Mouse (Mus musculus) heart, embryonic 14.5 days (tissue): ENCODE measurements around the gene Rgs5. TPM values are rescaled to one million over a fixed set of nuclear protein-coding genes. Genes with fewer than 3 reads are reported as not detected.

Source experiments
- ATAC-seq: fragments of 200-750 bp; cut with Nextera tagmentation; 2 replicates; pipeline ENCODE4 v1.8.0; 2017; ENCODE audit warnings: low read depth, moderate TSS enrichment; ENCODE audit not compliant: insufficient number of reproducible peaks, insufficient read depth, low FRiP score
- H3K27ac ChIP-seq, 2 experiments: fragments of 200-500 bp in 1 of 2; fragments of 300-500 bp in 1 of 2; sonication (generic) in 1 of 2; replicated peaks in 1 of 2; 2 replicates each; pipeline ENCODE4 v1.5.1; 2012 to 2014; ENCODE audit warnings: low read depth in 2 of 2, low read length in 2 of 2, control low read depth in 1 of 2, mild to moderate bottlenecking in 1 of 2, mixed read lengths in 1 of 2; ENCODE audit not compliant: control insufficient read depth in 1 of 2, insufficient read depth in 1 of 2
- H3K27me3 ChIP-seq: fragments of 300-500 bp; sonication (generic); 2 replicates; pipeline ENCODE4 v1.6.1; 2014; ENCODE audit warnings: mild to moderate bottlenecking, low read length, control low read depth; ENCODE audit not compliant: control insufficient read depth, insufficient read depth
- H3K36me3 ChIP-seq: fragments of 300-500 bp; sonication (generic); 2 replicates; pipeline ENCODE4 v1.6.1; 2014; ENCODE audit warnings: mild to moderate bottlenecking, control low read depth, low read length, mixed read lengths; ENCODE audit not compliant: control insufficient read depth, insufficient read depth
- H3K4me1 ChIP-seq, 2 experiments: fragments of 200-500 bp in 1 of 2; fragments of 300-500 bp in 1 of 2; sonication (generic) in 1 of 2; 2 replicates each; pipeline ENCODE4 v1.6.1; 2012 to 2014; ENCODE audit warnings: low read length in 2 of 2, control low read depth in 1 of 2, mixed read lengths in 1 of 2; ENCODE audit not compliant: control insufficient read depth in 2 of 2, insufficient read depth in 2 of 2
- H3K4me2 ChIP-seq: fragments of 300-500 bp; sonication (generic); 2 replicates; pipeline ENCODE4 v1.6.1; 2014; ENCODE audit warnings: mild to moderate bottlenecking, low read length
- H3K4me3 ChIP-seq, 2 experiments: fragments of 200-500 bp in 1 of 2; fragments of 300-500 bp in 1 of 2; sonication (generic) in 1 of 2; 2 replicates each; pipeline ENCODE4 v1.5.1; 2012 to 2014; ENCODE audit warnings: low read length in 2 of 2, mild to moderate bottlenecking in 2 of 2, control low read depth in 1 of 2, low read depth in 1 of 2, moderate library complexity in 1 of 2; ENCODE audit not compliant: control insufficient read depth in 1 of 2, insufficient read depth in 1 of 2
- H3K9ac ChIP-seq: fragments of 300-500 bp; sonication (generic); 2 replicates; pipeline ENCODE4 v1.6.1; 2014; ENCODE audit warnings: mild to moderate bottlenecking, low read length
- H3K9me3 ChIP-seq: fragments of 300-500 bp; sonication (generic); 2 replicates; pipeline ENCODE4 v1.6.1; 2016; ENCODE audit warnings: low read length, control low read depth; ENCODE audit not compliant: control insufficient read depth
- WGBS: fragments of 180-500 bp; shearing (Covaris S2); extraction: QIAGEN DNeasy Blood & Tissue Kit; methylation state at CpG from one replicate; pipeline ENCODE4 v1.1.7; 2014; 5-methylcytosine and 5-hydroxymethylcytosine counted together
- polyA plus RNA-seq: library from polyadenylated mRNA; unstranded; fragments of >200 nt; fragmentation: Nextera tagmentation; extraction: Ambion mirVana; gene quantifications from 2 replicates; pipeline ENCODE4 v1.2.1, GENCODE M21; 2014

The Rgs5 gene
- polyA plus RNA-seq, 1 experiment from 2014 or later: 9.1 TPM

DNA sequence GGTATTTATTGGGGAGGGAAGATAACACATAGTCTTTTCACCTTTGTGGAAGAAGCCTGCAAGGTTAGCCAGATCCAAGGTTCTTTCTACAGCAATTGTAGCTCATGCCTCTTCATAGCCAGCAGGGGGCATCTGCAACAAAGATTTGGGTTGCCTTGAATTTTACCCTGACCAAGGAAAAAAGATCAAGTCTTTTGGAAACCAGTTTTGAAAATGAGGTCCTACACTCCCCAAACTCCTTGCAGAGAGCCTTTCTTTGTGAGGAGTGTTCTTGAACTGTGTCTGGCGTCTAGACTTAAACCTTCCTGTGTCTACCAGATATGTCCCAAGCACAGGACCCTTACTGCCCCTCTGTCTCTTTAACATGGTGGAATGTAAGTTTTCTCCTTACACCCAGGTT is 15.4 kb downstream of the Rgs5 start:
- Histone ChIP-seq H3K4me2 (no peak overlapping the region), H3K4me1 (no peaks in the 10 kb centered on the region), H3K36me3 (no peaks in the 10 kb centered on the region), H3K4me3 (no peak overlapping the region), H3K27me3 (no peaks in the 10 kb centered on the region), H3K9me3 (no peaks in the 10 kb centered on the region), H3K9ac (no peak overlapping the region), H3K27ac (no peak overlapping the region)
- 56% methylated on average over 1 of the region's 1 CpGs for WGBS
- ATAC-seq: no peak

GRCm38 (mm10) chr1:169671801-169672200 is 16.5 kb downstream of the Rgs5 start:
- H3K9ac ChIP-seq: no peak overlapping the region
- 74% methylated on average over 2 of the region's 2 CpGs for WGBS

DNA sequence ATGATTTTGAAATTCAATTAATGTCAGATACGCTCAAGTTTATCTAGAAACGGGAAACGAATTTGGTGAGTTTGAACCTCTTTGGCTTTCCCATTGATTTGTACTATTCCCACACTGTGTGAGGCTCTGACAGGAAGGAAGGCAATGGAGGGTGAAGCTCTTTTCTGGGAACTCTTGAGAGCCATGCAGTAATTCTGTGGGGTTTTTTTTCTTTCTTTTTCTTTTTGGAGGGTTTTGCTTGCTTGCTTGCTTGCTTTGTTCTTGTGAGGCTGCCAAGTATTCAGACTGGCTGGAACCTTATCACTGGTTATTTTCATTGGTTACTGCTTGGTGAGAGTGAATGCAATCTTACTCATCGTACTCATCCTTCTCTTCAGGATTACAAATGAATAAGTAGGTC is 17.0 kb downstream of the Rgs5 start:
- Histone ChIP-seq H3K4me1 (no peaks in the 10 kb centered on the region), H3K36me3 (no peaks in the 10 kb centered on the region), H3K27ac (no peak overlapping the region), H3K9ac (no peak overlapping the region), H3K4me3 (no peak overlapping the region), H3K9me3 (no peaks in the 10 kb centered on the region), H3K4me2 (no peak overlapping the region), H3K27me3 (no peaks in the 10 kb centered on the region)
- no peak for ATAC-seq
- 66% methylated on average over 4 of the region's 4 CpGs for WGBS

More at GRCm38 (mm10) chr1:169671801-169672200, 16.5 kb downstream of the Rgs5 start:
- no peak overlapping the region for H3K4me2 ChIP-seq
- no peaks in the 10 kb centered on the region for H3K9me3 ChIP-seq
- H3K4me3 ChIP-seq: no peak overlapping the region
- H3K4me1 ChIP-seq: no peaks in the 10 kb centered on the region
- ATAC-seq: no peak
- no peak overlapping the region for H3K27ac ChIP-seq
- H3K27me3 ChIP-seq: no peaks in the 10 kb centered on the region
- no peaks in the 10 kb centered on the region for H3K36me3 ChIP-seq

DNA sequence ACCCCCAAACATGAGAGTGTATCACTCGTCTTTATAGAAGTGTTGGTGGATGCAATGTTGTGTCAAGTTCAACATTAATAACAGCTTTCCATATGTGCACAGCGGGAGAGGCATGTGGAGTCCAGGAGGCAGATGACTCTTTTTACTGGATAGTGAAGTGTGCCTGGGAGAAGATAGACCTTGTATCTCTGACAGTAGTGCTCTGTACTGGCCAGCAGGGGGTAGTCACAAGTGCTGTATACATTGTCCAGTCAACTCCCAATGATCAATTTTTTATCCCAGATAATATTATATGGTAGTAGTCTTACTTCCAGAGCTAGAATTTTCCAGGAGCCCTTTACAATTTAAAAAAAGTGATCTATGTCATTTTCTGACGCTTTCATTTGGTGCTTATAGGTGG is 18.8 kb downstream of the Rgs5 start:
- H3K4me3 ChIP-seq: no peak overlapping the region
- 57% methylated on average over 3 of the region's 3 CpGs for WGBS
- no peaks in the 10 kb centered on the region for H3K27me3 ChIP-seq
- ATAC-seq: no peak
- no peak overlapping the region for H3K27ac ChIP-seq
- H3K36me3 ChIP-seq: no peaks in the 10 kb centered on the region
- H3K9ac ChIP-seq: no peak overlapping the region
- no peaks in the 10 kb centered on the region for H3K9me3 ChIP-seq
- no peak overlapping the region for H3K4me2 ChIP-seq
- no peaks in the 10 kb centered on the region for H3K4me1 ChIP-seq

- H3K27me3 ChIP-seq: no peaks in the 10 kb centered on the region
- no peak overlapping the region for H3K4me3 ChIP-seq
- H3K9ac ChIP-seq: no peak overlapping the region
- no peak overlapping the region for H3K27ac ChIP-seq
- 79% methylated on average over 1 of the region's 1 CpGs for WGBS
- H3K9me3 ChIP-seq: no peaks in the 10 kb centered on the region
- H3K4me2 ChIP-seq: no peak overlapping the region
- ATAC-seq: no peak
- no peaks in the 10 kb centered on the region for H3K4me1 ChIP-seq
- no peaks in the 10 kb centered on the region for H3K36me3 ChIP-seq
Measured at GRCm38 (mm10) chr1:169676751-169677150, 21.4 kb downstream of the Rgs5 start.

- no peak overlapping the region for H3K27ac ChIP-seq
- no peak overlapping the region for H3K4me2 ChIP-seq
- no peaks in the 10 kb centered on the region for H3K4me1 ChIP-seq
- 68% methylated on average over 9 of the region's 9 CpGs for WGBS
- no peak overlapping the region for H3K9ac ChIP-seq
- H3K27me3 ChIP-seq: no peaks in the 10 kb centered on the region
- H3K36me3 ChIP-seq: no peaks in the 10 kb centered on the region
- no peak for ATAC-seq
- H3K4me3 ChIP-seq: no peak overlapping the region
- H3K9me3 ChIP-seq: no peaks in the 10 kb centered on the region
Measured at GRCm38 (mm10) chr1:169680455-169681208, 25.3 kb downstream of the Rgs5 start.

GRCm38 (mm10) chr1:169682775-169683497 is 27.6 kb downstream of the Rgs5 start:
- Histone ChIP-seq H3K4me1 (no peaks in the 10 kb centered on the region), H3K4me2 (no peak overlapping the region), H3K9me3 (no peaks in the 10 kb centered on the region), H3K4me3 (no peak overlapping the region), H3K36me3 (no peaks in the 10 kb centered on the region), H3K27ac (no peak overlapping the region), H3K27me3 (no peaks in the 10 kb centered on the region), H3K9ac (no peak overlapping the region)
- ATAC-seq: no peak
- whole genome bisulfite sequencing: 68% methylated on average over 7 of the region's 7 CpGs
